Mouse (Mus musculus) liver, embryonic 16.5 days (tissue): ENCODE data around the gene Mymk. TPM values are rescaled to one million over a fixed set of nuclear protein-coding genes. Genes with fewer than 3 reads are reported as not detected.

Source experiments
- ATAC-seq: fragments of 200-750 bp; cut with Nextera tagmentation; 2 replicates; pipeline ENCODE4 v1.8.0; 2017; ENCODE audit warnings: low read depth, mild to moderate bottlenecking, moderate number of reproducible peaks, moderate library complexity
- H3K27ac ChIP-seq: fragments of 300-500 bp; sonication (generic); 2 replicates; pipeline ENCODE4 v1.5.1; 2014; ENCODE audit warnings: mild to moderate bottlenecking, low read length
- H3K27me3 ChIP-seq: fragments of 300-500 bp; sonication (generic); 2 replicates; pipeline ENCODE4 v1.6.1; 2014; ENCODE audit warnings: low read depth, low read length, mixed read lengths; ENCODE audit not compliant: control insufficient read depth, insufficient read depth
- H3K36me3 ChIP-seq: fragments of 300-500 bp; sonication (generic); 2 replicates; pipeline ENCODE4 v1.6.1; 2014; ENCODE audit warnings: mild to moderate bottlenecking; ENCODE audit not compliant: control insufficient read depth, insufficient read depth
- H3K4me1 ChIP-seq: fragments of 300-500 bp; sonication (generic); 2 replicates; pipeline ENCODE4 v1.6.1; 2014; ENCODE audit warnings: low read depth, low read length, mixed read lengths; ENCODE audit not compliant: control insufficient read depth
- H3K4me2 ChIP-seq: fragments of 300-500 bp; sonication (generic); 2 replicates; pipeline ENCODE4 v1.6.1; 2014; ENCODE audit warnings: low read depth, low read length, mixed read lengths
- H3K4me3 ChIP-seq: fragments of 300-500 bp; sonication (generic); 2 replicates; pipeline ENCODE4 v1.5.1; 2014; ENCODE audit warnings: low read depth, mild to moderate bottlenecking, low read length
- H3K9ac ChIP-seq: fragments of 300-500 bp; sonication (generic); 2 replicates; pipeline ENCODE4 v1.6.1; 2014; ENCODE audit warnings: low read depth, low read length
- H3K9me3 ChIP-seq: fragments of 300-500 bp; sonication (generic); replicated peaks from 2 replicates; pipeline ENCODE4 v1.6.1; 2016; ENCODE audit warnings: low read length; ENCODE audit not compliant: control insufficient read depth
- WGBS: fragments of 180-500 bp; shearing (Covaris S2); extraction: QIAGEN DNeasy Blood & Tissue Kit; methylation state at CpG from one replicate; pipeline ENCODE4 v1.1.7; 2014; ENCODE audit not compliant: insufficient replicate concordance; 5-methylcytosine and 5-hydroxymethylcytosine counted together
- polyA plus RNA-seq: library from polyadenylated mRNA; unstranded; fragments of >200 nt; fragmentation: Nextera tagmentation; extraction: Ambion mirVana; gene quantifications from 2 replicates; pipeline ENCODE4 v1.2.1, GENCODE M21; 2015

Mymk gene
- 0.90 and 2.8 TPM in 2 replicates for polyA plus RNA-seq

DNA sequence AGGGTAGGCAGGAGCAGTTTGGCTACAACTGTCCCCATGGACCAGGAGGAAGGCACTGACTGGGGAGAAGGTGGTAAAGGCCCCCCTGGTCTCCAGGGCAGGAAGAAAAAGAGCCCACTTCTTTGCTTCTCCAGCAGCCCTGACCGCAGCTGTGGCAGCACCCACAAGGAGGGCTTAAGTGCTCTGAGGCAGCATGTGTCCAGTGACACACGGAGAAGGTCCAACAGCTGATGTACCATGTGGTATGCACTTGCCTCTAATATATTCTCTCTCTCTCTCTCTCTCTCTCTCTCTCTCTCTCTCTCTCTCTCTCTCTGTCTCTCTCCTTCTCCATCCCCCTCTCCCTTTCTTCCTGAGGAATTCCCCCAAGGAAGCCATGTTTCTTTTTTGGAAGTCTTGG lies at the start of gene Mymk:
Gene Mymk, minus strand, starts transcription at position 202 of the 400 bp plus-strand sequence.
- Histone ChIP-seq H3K4me2 (no peak within 1 kb of the TSS), H3K9me3 (no peaks in the 10 kb centered on the region), H3K4me1 (no peaks in the 10 kb centered on the region), H3K27me3 (no peaks in the 10 kb centered on the region), H3K27ac (no peak within 1 kb of the TSS), H3K4me3 (no peak within 1 kb of the TSS), H3K9ac (no peak within 1 kb of the TSS), H3K36me3 (no peaks in the 10 kb centered on the region)
- 56% methylated on average over 2 of the region's 2 CpGs for WGBS
- ATAC-seq: no peak

DNA sequence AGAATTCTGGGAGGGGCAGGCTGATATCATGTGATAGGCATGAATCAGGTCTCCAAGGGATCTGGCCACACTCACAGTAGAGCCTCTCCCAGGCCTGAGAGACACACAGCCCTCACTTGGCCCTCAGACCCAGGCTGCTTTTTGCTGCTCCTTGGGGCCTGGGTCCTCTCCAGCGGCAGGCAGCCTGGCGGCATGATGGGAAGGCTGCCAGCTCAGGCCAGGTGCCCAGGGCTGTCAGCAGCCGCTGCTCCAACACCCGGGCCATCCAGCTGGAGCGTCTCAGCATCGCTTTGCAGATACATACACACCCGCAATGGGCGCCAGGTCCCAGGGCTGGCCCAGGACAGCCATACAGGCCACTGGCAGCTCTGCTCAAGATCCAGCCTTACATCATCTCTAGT lies 48.3 kb upstream of the Mymk start:
- WGBS: 71% methylated on average over 8 of the region's 8 CpGs
- no peak overlapping the region for H3K4me2 ChIP-seq
- ATAC-seq: no peak

DNA sequence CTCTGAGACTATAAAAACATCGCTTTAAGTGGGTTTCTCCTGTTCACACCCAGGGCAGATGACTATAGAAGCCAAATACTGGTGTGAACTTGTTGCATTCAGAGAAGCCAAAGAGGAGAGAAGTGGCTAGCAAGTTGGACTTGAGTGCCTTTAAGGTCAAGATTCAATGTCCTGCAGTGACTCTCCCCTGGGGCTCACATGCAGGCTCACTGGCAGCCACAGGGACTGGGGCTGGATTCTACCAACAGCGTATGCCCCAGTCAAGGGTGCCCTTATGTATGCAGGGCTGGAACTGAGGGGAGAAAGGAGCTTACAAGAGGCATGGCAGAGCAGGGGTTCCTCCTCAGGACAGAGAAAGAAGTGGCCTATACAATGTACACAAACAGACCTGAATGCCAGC lies 47.8 kb upstream of the Mymk start:
- no peaks in the 10 kb centered on the region for H3K36me3 ChIP-seq
- no peak overlapping the region for H3K9ac ChIP-seq
- no peak overlapping the region for H3K4me3 ChIP-seq
- H3K27ac ChIP-seq: no peak overlapping the region
- H3K9me3 ChIP-seq: no peaks in the 10 kb centered on the region
- no peak overlapping the region for H3K4me2 ChIP-seq
- H3K27me3 ChIP-seq: no peaks in the 10 kb centered on the region
- H3K4me1 ChIP-seq: no peaks in the 10 kb centered on the region
- WGBS: 66% methylated on average over 2 of the region's 2 CpGs
- ATAC-seq: no peak

More for the DNA sequence above, 48.3 kb upstream of the Mymk start:
- Histone ChIP-seq H3K9ac (no peak overlapping the region), H3K36me3 (no peaks in the 10 kb centered on the region), H3K9me3 (no peaks in the 10 kb centered on the region), H3K4me1 (no peaks in the 10 kb centered on the region), H3K27me3 (no peaks in the 10 kb centered on the region), H3K27ac (no peak overlapping the region), H3K4me3 (no peak overlapping the region)

DNA sequence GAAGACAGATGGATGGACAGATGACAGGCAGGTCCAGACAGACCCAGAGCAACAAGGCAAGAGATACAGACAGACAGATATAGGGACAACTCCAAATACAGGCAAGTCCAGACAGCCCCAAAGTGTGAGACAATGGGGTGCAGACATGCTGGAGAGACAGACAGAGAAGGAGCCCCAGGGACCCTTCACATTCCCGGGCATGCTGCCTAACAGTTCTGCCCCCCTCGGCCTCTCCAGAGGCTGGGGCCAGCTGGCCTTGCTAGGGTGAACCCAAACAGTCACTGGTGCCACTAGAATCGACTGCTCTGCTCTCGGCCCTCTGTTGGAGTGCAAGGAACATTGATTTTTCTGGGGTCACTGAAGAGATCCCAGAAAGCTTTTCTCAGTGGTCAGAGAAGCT lies 46.5 kb upstream of the Mymk start:
- Histone ChIP-seq H3K9ac (no peak overlapping the region), H3K9me3 (no peaks in the 10 kb centered on the region), H3K36me3 (no peaks in the 10 kb centered on the region), H3K4me1 (no peaks in the 10 kb centered on the region), H3K4me3 (no peak overlapping the region), H3K27me3 (no peaks in the 10 kb centered on the region), H3K4me2 (no peak overlapping the region), H3K27ac (no peak overlapping the region)
- 41% methylated on average over 4 of the region's 4 CpGs for WGBS
- ATAC-seq: no peak

DNA sequence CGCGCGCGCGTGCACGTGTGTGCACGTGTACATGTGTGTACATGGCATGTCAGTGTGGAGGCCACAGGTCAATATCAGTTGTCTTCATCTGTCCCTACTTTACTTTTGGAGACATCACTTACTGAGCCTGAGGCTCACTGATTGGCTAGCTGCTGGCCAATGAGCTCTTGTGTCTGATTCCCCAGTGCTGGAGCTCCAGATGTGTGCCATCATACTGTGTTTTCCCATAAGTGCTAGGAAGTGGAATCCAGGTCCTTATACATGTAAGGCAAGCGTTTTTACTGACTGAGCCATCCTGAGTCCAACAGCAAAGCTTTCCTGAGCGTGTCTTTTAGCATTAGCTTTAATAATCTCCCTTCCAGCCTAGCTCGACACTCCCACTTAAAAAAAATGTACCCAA lies 42.2 kb upstream of the Mymk start:
- H3K27ac ChIP-seq: no peak overlapping the region
- no peak overlapping the region for H3K4me3 ChIP-seq
- H3K9ac ChIP-seq: no peak overlapping the region
- no peaks in the 10 kb centered on the region for H3K27me3 ChIP-seq
- ATAC-seq: no peak
- WGBS: 78% methylated on average over 10 of the region's 10 CpGs
- H3K4me1 ChIP-seq: no peaks in the 10 kb centered on the region
- H3K4me2 ChIP-seq: no peak overlapping the region
- H3K9me3 ChIP-seq: no peaks in the 10 kb centered on the region
- no peaks in the 10 kb centered on the region for H3K36me3 ChIP-seq

DNA sequence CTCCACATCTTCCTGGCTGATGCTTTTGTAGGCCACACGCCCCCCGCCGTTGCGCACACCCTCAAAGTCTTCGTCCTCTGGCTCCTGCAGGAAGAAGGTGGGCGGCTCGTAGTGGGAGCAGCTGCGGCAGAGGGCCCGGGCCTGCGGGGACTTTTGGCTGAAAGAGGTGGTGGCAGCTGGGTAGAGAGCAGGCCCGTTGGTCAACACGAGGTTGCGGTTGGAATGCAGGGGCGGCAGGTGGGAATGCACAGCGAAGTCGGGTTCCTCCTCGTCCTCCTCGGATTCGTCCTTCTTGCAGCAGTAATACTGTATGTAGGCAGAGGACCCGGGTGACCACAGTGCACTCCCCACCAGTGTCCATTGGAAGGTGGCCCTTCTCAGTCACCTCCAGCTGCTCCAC lies 40.6 kb upstream of the Mymk start:
- Histone ChIP-seq H3K4me3 (no peak overlapping the region), H3K4me2 (no peak overlapping the region), H3K4me1 (no peaks in the 10 kb centered on the region), H3K9ac (no peak overlapping the region), H3K27ac (no peak overlapping the region), H3K36me3 (no peaks in the 10 kb centered on the region), H3K27me3 (no peaks in the 10 kb centered on the region), H3K9me3 (no peaks in the 10 kb centered on the region)
- no peak for ATAC-seq
- WGBS: 70% methylated on average over 20 of the region's 20 CpGs

DNA sequence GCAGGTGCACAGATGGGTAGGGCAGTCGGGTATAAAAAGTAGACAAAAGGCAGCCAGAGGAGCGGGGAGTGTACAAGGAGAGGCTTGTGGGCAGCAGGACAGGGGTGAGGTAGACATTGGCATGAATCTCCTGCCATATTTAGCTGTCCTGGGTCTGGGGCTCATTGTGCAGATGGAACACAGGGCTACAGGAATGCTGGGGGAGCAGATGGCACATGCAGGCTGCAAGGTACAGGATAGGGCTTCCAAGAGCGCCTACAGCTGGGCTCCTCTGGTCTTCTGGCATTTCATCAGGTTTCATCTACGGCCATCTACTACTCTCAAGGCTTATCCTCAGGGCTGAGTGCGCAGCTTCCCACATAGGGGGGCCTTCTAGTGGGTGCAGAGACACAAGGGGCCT lies 37.1 kb upstream of the Mymk start:
- Histone ChIP-seq H3K27ac (no peak overlapping the region), H3K4me1 (no peaks in the 10 kb centered on the region), H3K9me3 (no peaks in the 10 kb centered on the region), H3K27me3 (no peaks in the 10 kb centered on the region), H3K4me2 (no peak overlapping the region), H3K9ac (no peak overlapping the region), H3K4me3 (no peak overlapping the region), H3K36me3 (no peaks in the 10 kb centered on the region)
- 56% methylated on average over 5 of the region's 5 CpGs for WGBS
- ATAC-seq: no peak

DNA sequence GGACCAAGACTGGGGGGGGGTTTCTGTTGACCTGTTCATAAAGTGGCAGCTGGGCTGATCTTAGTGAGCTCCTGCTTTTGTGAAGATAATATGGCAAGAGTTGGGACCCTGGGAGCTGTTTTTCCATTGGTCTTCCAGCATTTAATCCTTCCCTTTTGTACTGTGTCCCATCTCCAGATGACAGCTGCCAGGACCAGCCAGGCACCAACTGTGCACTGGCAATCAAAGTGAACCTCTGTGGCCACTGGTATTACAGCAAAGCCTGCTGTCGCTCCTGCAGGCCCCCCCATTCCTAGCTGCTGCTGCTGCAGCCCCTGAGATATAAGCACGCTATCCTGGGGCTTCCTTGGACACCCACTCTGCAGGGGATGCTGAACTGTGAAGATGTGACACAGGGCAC lies 36.2 kb upstream of the Mymk start:
- WGBS: 51% methylated on average over 2 of the region's 2 CpGs
- no peak overlapping the region for H3K27ac ChIP-seq
- H3K4me2 ChIP-seq: no peak overlapping the region
- H3K4me3 ChIP-seq: no peak overlapping the region
- H3K36me3 ChIP-seq: no peaks in the 10 kb centered on the region
- H3K4me1 ChIP-seq: no peaks in the 10 kb centered on the region
- no peaks in the 10 kb centered on the region for H3K9me3 ChIP-seq
- ATAC-seq: no peak
- no peaks in the 10 kb centered on the region for H3K27me3 ChIP-seq
- no peak overlapping the region for H3K9ac ChIP-seq

DNA sequence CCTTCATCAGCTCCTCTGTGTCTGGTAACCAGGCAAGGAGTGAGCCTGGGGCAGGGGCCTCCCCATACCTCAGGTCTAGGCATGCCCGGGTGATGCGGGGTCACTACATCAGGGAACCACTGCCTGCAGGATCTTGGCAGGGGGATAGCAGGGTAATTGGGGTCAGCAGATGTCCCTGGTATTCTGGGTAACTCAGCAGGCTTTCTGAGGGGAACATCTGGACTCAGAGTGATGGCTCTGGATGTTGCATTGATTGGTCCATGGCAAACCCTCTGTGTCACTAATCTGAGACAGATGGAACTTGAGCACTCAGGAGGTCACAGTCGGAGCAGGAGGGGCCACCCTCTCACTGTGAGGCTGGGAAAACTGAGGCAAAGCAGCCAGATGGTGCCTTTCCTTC lies 34.8 kb upstream of the Mymk start:
- no peaks in the 10 kb centered on the region for H3K4me1 ChIP-seq
- no peaks in the 10 kb centered on the region for H3K36me3 ChIP-seq
- 60% methylated on average over 3 of the region's 3 CpGs for WGBS
- no peak overlapping the region for H3K9ac ChIP-seq
- no peaks in the 10 kb centered on the region for H3K27me3 ChIP-seq
- ATAC-seq: no peak
- no peak overlapping the region for H3K4me2 ChIP-seq
- no peak overlapping the region for H3K4me3 ChIP-seq
- no peak overlapping the region for H3K27ac ChIP-seq
- H3K9me3 ChIP-seq: no peaks in the 10 kb centered on the region

DNA sequence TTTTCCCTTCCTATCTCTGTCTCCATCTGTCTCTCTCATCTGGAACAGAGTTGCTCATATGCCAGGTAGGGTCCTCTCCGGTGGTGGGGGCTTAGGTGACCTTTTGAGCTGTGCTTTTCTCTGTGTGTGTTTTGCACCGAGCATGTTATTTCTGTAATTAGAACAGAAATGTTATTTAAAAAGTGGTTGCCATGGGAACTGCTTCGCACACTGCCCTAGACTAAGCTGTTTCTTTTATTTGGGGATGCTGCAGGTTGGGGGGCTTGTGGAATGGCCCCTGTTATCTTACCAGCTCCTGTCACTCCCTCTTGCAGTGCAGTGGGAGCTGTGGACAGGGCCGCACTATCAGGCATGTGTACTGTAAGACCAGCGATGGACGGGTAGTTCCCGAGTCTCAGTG lies 31.6 kb upstream of the Mymk start:
- no peaks in the 10 kb centered on the region for H3K36me3 ChIP-seq
- H3K27me3 ChIP-seq: no peaks in the 10 kb centered on the region
- WGBS: 56% methylated on average over 7 of the region's 7 CpGs
- H3K4me3 ChIP-seq: no peak overlapping the region
- H3K27ac ChIP-seq: no peak overlapping the region
- no peak overlapping the region for H3K9ac ChIP-seq
- no peaks in the 10 kb centered on the region for H3K9me3 ChIP-seq
- ATAC-seq: no peak
- H3K4me2 ChIP-seq: no peak overlapping the region
- no peaks in the 10 kb centered on the region for H3K4me1 ChIP-seq
